Mouse (Mus musculus) thymus, adult 2 months (tissue): ENCODE data around the gene Olfr522.

Experiments used
- CTCF ChIP-seq: fragments of 200-500 bp; IDR thresholded peaks from 2 replicates; pipeline ENCODE4 v1.5.1; 2012; ENCODE audit warnings: mild to moderate bottlenecking, control low read depth, low read length, moderate library complexity, borderline replicate concordance; ENCODE audit not compliant: control insufficient read depth, poor library complexity, insufficient read depth; ENCODE audit errors: extremely low read depth
- POLR2A ChIP-seq: fragments of 200-500 bp; IDR thresholded peaks from 2 replicates; pipeline ENCODE4 v1.6.1; 2012; ENCODE audit warnings: mild to moderate bottlenecking, low read length, control low read depth, moderate library complexity; ENCODE audit not compliant: control insufficient read depth, poor library complexity, insufficient read depth; ENCODE audit errors: extremely low read depth

- no peak for TF ChIP-seq POLR2A
- TF ChIP-seq CTCF = no peak
Measured at GRCm38 (mm10) chr7:140121338-140121910, 43.1 kb downstream of the Olfr522 start.
